Mouse (Mus musculus): Measurements from ENCODE around the gene Adgrl3.

GRCm38 (mm10) chr5:81068173-81068572 is 48.2 kb downstream of the Adgrl3 start:
- TF ChIP-seq CTCF (IDR thresholded peaks at IDR 0.05 in 2 of 3, conservative IDR thresholded peaks at IDR 0.05 in 1 of 3; ENCODE audit: control insufficient read depth in 1 of 3, insufficient read depth in 1 of 3, low read depth in 2 of 3, low read length in 3 of 3, poor library complexity in 1 of 3, severe bottlenecking in 1 of 3) (no peak), HCFC1 (IDR thresholded peaks at IDR 0.05; ENCODE audit: low read depth, low read length) (no peak), E2F4 (IDR thresholded peaks at IDR 0.05; ENCODE audit: borderline replicate concordance, low read depth, low read length) (no peak), MXI1 (IDR thresholded peaks at IDR 0.05; ENCODE audit: low read depth, low read length) (no peak), TCF12 (IDR thresholded peaks at IDR 0.05; ENCODE audit: low read depth, low read length) (no peak), EP300 (IDR thresholded peaks at IDR 0.05; ENCODE audit: low read depth in 1 of 2, low read length in 2 of 2) (no peak), USF1 (IDR thresholded peaks at IDR 0.05; ENCODE audit: low read depth, low read length) (no peak), POLR2A (IDR thresholded peaks at IDR 0.05; ENCODE audit: control insufficient read depth in 1 of 2, insufficient read depth in 1 of 2, low read depth in 1 of 2, low read length in 2 of 2, poor library complexity in 1 of 2) (no peak)
